Mouse (Mus musculus) c-Kit-negative CD71-positive TER-119-positive erythroid progenitor cells, embryonic 14.5 days (primary cell): Measurements from ENCODE around the gene Dnah1.

Experiments
- DNase-seq: peaks from one replicate; pipeline ENCODE4 v3.0.0-alpha.2; 2013; ENCODE audit warnings: low read depth, low spot score

Dnah1 gene

DNA sequence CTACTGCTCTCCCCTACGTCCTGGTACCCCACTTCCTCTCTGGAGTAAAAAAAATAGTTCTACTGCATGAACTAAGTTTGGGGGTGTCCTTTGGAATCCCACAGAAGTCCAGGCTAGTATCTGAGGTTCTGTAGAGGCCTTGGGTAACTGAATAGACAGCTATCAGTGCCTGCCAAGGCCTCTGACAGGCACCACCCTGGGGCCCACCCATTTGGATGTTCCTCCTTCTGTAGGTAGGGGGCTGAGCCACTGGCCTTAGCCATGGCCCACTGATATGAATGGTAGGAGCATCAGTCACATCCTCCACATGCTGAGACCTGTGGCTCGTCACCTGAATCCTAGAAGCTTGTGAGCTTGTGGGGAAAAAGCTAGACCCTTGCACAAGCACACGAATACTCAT, 5.9 kb downstream of the Dnah1 start:
- no peak for DNase-seq

GRCm38 (mm10) chr14:31316613-31317012, 7.1 kb downstream of the Dnah1 start:
- DNase-seq, result no peak

GRCm38 (mm10) chr14:31313192-31313591, 10.5 kb downstream of the Dnah1 start:
- DNase-seq, result no peak

DNA sequence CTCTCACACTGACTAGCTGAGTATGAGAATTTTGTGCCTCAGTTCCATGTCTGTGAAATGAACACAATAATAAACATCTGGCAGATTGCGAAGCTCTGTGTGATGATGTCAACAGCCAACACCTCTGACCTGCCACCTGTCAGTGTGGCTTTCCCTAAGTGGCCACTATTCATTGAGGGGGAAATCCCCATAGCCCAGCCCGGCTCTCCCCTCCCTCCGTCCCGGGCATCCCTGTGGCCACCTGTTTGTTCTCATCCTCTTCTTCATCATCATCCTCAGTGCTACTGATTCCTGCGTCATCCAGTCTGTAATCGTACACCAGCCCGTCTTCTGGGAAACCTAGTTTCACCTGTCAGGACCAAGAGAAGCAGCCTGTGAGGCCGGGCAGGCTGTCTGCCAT, 38.0 kb downstream of the Dnah1 start:
- DNase-seq, result no peak

- peak; percentile 56 for DNase-seq
These were observed 51.5 kb downstream of the Dnah1 start for GRCm38 (mm10) chr14:31272164-31272563.

DNA sequence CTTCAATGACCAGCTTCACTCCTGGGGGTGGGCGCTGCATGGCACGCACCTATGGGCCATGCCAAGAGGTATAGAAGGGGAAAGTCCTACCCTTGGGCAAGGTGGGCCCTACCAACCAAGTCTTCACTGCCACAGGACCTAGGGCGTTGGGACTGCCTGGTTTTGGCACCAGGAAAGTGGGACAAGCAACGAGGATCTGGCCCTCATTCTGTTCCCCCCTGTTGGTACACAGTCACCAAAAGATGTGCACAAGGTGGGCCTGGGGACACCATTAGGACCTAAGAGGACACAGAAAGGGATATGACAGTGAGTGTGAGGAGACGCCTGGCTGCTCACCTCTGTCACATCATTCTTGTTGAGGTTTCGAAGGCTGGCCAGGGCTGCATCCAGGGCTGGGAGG, 52.6 kb downstream of the Dnah1 start:
- no peak for DNase-seq

DNA sequence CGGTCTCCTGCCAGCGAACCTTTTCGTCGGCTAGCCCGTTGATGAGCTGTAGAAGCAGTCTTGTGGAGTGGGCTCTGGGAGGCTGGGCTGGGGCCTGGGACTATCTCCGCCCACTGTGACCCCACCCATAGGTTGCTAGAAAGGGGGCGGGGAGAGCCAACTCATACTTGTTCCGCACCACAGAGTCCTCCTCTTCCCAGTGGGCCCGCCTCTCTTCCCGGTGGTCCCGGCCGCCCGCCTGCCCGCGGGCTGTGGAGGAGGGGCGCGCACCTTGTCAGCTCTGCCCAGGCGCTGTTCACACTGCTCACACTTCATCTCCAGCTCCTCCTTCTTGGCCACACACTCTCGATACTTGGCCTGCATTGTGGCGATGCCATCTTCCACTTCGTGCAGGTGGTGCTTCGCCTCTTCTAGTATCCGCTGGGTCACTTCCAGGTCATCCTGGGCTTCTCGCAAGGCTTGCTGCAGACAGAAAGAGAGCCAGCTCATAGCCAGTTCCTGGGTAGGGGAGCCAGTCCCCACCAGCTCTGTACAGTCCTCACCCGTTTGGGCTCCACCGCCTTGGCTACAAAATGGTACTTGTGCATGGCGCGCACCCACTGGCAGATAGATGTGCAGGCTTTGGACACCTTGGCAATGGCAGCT, 54.1 kb downstream of the Dnah1 start:
- DNase-seq, result no peak

GRCm38 (mm10) chr14:31268301-31269001, 55.2 kb downstream of the Dnah1 start:
- no peak for DNase-seq

DNA sequence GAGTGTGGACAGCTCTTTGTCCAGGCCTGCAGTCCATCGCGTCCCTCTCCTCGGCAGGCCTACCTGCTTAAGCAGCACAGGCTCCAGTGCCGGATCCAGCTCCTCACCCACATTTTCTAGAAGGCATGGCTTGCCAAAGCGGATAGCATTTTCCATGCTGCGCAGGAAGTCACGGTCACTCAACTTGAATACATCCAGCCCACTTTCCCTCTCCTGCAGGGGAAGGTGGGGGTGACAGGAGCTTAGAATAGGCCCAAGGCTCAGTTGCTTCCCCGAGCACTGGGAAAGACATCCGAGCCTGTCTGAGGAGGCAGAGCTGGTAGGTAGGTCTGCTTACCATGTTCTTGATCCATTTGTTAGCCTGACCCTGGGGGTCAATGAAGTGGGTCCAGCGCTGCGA, 56.0 kb downstream of the Dnah1 start:
- DNase-seq, result no peak

GRCm38 (mm10) chr14:31260932-31261331, 62.8 kb downstream of the Dnah1 start:
- peak; percentile 52 for DNase-seq

DNA sequence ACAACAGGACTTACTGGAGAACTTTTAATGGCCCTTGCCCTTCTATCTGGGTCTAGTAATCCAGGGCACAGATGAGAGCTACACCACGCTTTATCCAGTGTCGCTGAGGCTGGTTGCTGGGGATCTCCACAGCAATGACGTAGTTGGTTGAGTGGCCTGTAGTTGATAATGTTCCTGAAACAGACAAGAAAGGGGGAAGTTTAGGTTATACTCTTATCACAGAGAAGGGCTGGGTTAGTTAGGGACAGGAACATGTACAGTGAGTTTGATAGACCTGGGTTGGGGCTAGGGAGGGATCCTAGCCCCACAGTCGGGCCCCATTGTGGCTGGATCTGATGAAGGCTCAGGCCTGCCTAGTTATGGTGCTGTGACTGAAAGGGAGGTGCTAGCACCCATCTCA, 63.3 kb downstream of the Dnah1 start:
- DNase-seq, result peak; percentile 66

DNA sequence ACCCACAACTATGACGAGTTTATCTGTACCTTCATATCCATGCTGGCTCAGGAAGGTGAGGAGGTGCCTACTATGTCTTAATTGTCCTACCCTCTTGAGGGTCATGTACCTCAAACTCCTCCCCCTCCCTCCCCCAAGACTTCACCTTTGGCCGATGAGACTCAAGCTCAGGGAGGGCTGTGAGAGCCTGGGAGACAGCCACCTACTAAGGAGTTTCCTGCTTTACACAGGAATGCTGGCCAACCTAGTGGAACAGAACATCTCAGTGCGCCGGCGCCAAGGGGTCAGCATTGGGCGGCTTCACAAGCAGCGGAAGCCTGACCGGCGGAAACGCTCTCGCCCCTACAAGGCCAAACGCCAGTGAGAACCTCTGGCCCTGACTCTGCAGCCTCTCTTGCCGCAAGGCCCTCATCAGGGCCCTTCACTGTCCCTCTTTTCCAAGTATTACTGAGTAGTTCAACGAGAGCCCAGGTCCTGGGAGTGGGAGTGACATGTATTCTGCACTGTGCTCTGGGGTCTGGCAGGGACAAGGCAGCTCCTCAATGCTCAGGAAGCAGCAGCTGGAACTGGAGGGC, 65.1 kb downstream of the Dnah1 start:
- DNase-seq, result no peak

- no peak for DNase-seq
These were observed 71.6 kb downstream of the Dnah1 start for GRCm38 (mm10) chr14:31252091-31252490.

GRCm38 (mm10) chr14:31251626-31252025, 72.1 kb downstream of the Dnah1 start:
- no peak for DNase-seq

GRCm38 (mm10) chr14:31251084-31251604, 72.6 kb downstream of the Dnah1 start, which contains the start of the genes Phf7 and Bap1:
TSS of gene Phf7 (minus strand) at chr14:31251317.
TSS of gene Bap1 (plus strand) at chr14:31251450.
- peak; percentile 89 for DNase-seq

DNA sequence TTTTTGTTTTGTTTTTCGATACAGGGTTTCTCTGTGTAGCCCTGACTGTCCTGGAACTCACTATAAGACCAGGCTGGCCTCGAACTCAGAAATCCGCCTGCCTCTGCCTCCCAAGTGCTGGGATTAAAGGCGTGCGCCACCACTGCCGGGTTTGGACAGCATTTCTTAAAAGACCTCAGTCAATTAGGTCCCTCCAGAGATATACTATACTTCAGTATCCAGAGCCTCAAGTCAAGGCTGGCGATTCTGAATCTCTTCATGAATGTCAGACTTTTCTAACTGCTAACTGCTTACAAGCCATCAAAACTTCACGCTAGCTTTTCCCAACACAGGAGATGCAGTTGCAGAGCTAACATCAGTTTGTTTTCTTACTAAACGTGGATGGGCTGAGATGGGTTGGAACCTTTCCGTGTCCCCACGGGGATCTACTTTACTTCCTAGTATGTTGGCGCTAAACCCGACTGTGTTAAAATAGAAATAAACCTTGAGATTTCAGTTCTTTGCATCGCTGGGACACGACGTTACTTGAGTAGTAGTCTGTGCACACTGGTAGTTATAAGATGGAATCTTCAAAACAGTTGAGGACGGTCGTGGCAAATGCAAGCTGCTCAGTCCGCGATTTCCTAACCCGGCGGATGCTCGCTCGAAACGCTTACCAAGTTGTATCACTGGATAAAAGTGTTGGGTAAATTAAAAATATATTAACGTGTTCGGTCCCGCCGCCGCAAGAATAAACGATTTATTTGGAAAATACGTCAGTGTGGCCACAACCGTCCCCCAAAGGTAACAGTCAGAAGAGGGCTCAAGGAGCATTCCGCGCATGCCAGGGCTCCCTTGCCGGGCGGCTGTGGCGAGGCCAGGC, 73.2 kb downstream of the Dnah1 start:
- DNase-seq, result peak; percentile 25

- DNase-seq, result no peak
These were observed 75.3 kb downstream of the Dnah1 start for GRCm38 (mm10) chr14:31248396-31248795.

DNA sequence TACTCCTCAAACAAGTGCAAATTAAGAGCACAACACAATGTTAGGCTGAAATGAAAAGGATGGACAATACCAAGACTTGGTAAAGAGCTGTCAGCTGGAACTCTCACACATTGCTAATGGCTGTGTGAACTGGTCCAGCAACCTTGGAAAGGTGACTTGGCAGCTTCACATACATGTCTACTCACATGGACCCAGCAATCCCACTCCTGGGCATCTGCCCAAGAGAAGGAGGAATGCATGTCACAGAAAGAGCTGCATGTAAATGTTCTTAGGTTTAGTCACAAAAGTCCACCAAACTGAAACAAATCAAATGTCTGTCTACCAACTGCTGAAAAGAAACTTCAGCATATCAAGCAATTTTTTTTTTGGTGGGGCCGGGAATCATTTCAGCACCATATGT, 77.8 kb downstream of the Dnah1 start:
- no peak for DNase-seq

GRCm38 (mm10) chr14:31244777-31245176, 78.9 kb downstream of the Dnah1 start:
- no peak for DNase-seq

- no peak for DNase-seq
These were observed 83.2 kb downstream of the Dnah1 start for GRCm38 (mm10) chr14:31240528-31240927.

DNA sequence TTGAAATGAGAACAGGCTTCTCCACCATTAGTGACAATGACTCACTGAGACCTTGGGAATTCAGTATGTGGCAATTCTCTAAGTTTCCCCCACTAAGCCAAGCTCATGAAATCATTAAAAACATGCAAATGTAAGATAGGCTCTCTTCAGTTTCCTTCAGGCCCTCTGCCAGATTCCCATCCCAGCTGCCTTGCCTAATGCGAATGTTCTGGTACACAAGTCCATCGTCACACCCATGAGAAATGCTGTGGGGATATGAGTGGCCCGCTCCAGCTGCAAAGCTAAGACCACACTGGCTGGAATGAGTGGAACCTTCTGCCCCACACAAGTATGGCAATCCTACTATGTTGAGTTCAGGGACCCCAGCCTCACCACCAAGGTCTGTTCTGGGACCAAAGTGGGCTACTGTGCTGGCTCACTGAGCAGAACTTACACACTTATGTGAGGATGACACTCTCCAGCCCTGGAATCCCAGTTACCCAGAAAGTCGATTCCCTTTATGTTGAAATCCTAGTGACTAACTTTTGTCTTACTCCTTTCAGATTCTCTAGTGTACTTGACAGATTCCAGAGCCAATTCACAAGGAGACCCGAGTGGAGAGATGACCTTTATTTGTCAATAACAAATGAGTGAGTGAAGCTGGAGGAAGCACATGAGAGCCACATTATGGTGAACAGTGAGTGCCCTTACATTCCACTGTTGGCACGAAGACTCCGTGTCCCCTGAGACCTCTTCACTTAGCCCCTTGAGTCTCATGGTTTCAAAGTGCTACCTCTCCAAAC, 86.4 kb downstream of the Dnah1 start:
- no peak for DNase-seq
